Mouse (Mus musculus): ENCODE results near the gene Slc39a3. TPM values are rescaled to one million over a fixed set of nuclear protein-coding genes. Genes with fewer than 3 reads are reported as not detected.
A peak's percentile ranks its signal among the peaks of the same experiment; 100 is the strongest.

Gene Slc39a3
- polyA plus RNA-seq, 1 experiment from 2014 or later = 18.2 TPM

DNA sequence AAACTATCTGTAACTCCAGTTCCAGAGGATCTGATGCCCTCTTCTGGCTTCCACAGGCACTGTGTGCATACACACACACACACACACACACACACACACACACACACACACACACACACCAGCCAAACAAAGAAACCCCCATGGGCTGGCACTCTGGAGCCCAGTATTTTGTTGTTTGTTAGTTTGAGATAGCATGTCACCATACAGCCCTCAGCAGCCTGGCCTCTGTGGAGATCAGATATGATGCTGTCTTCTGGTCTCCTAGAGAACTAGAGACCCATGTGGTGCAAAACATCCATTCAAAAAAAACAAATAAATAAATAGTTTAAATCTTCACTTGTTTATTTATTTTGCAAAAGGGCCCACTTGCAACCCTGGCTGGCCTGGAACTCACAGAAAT, 9.0 kb downstream of the Slc39a3 start:
- peaks cover 13% of the 10 kb centered on the region for H3K27me3 ChIP-seq (ENCODE audit: control insufficient read depth, insufficient read depth, low read length)
- no peak overlapping the region for H3K4me3 ChIP-seq (replicated peaks; ENCODE audit: low read length)
- H3K9me3 ChIP-seq (replicated peaks; ENCODE audit: control insufficient read depth, low read length) = no peaks in the 10 kb centered on the region
- peaks cover 6% of the 10 kb centered on the region; the same call in 1 of the 2 replicates for H3K36me3 ChIP-seq (ENCODE audit: control insufficient read depth, insufficient read depth, low read length)
- no peak overlapping the region for H3K4me2 ChIP-seq (ENCODE audit: low read depth, low read length)
- H3K4me1 ChIP-seq (ENCODE audit: control insufficient read depth, insufficient read depth, low read length) = peaks cover 5% of the 10 kb centered on the region
- H3K9ac ChIP-seq (ENCODE audit: low read length) = no peak overlapping the region
- H3K27ac ChIP-seq (ENCODE audit: low read length) = no peak overlapping the region
- ATAC-seq (ENCODE audit: insufficient read depth, low FRiP score) = no peak

DNA sequence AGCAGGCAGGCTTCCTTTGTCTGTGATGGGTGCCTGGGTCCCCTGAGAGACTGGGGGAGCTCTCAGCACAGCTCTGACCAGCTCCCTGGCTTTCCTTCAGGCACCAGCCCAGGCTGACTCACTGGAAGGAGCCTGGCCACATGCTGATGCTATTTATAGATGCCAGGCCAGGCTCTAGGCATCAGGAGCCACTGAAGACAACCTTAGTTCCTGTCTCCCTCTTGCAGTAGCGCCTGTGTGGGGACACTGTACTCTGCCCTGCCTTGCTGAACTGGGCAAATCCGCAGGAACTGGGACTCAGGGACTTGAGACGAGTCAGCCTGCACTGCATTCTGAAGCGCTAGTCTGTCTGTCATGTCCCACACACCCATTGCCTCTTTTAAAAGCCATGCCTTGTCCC, 9.9 kb downstream of the Slc39a3 start:
- ATAC-seq (ENCODE audit: insufficient read depth, low FRiP score) = no peak
- peaks cover 19% of the 10 kb centered on the region for H3K27me3 ChIP-seq (ENCODE audit: control insufficient read depth, insufficient read depth, low read length)
- peaks cover 6% of the 10 kb centered on the region; the same call in 1 of the 2 replicates for H3K36me3 ChIP-seq (ENCODE audit: control insufficient read depth, insufficient read depth, low read length)
- no peak overlapping the region for H3K4me2 ChIP-seq (ENCODE audit: low read depth, low read length)
- H3K27ac ChIP-seq (ENCODE audit: low read length) = no peak overlapping the region
- peaks cover 5% of the 10 kb centered on the region for H3K4me1 ChIP-seq (ENCODE audit: control insufficient read depth, insufficient read depth, low read length)
- H3K9ac ChIP-seq (ENCODE audit: low read length) = 0 out of 2 replicates have a peak overlapping the region, but pooled peaks have one; percentile 8
- WGBS = 62% methylated on average over 4 of the region's 4 CpGs
- H3K4me3 ChIP-seq (replicated peaks; ENCODE audit: low read length) = no peak overlapping the region
- no peaks in the 10 kb centered on the region for H3K9me3 ChIP-seq (replicated peaks; ENCODE audit: control insufficient read depth, low read length)

DNA sequence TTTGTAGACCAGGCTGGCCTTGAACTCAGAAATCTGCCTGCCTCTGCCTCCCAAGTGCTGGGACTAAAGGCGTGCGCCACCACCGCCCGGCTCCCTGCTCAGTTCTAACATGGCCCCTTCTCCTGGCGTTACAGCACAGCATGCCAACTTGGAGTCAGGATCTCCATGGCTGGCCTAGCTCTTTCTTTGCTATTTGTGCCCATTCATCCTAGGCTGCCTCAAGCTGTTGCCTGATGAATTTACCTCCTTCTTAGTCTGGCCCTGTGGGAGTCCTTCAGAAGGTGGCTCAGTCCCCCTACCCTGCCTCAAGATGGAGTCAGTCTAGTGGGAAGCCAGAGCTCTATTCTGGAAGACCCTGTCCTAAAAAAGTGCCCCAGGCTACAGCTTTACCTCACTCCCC, 10.4 kb downstream of the Slc39a3 start:
- Histone ChIP-seq H3K4me3 (replicated peaks; ENCODE audit: low read length) (no peak overlapping the region), H3K9me3 (replicated peaks; ENCODE audit: control insufficient read depth, low read length) (no peaks in the 10 kb centered on the region), H3K27me3 (ENCODE audit: control insufficient read depth, insufficient read depth, low read length) (peaks cover 24% of the 10 kb centered on the region), H3K4me2 (ENCODE audit: low read depth, low read length) (no peak overlapping the region), H3K4me1 (ENCODE audit: control insufficient read depth, insufficient read depth, low read length) (peaks cover 5% of the 10 kb centered on the region), H3K9ac (ENCODE audit: low read length) (no peak overlapping the region), H3K27ac (ENCODE audit: low read length) (no peak overlapping the region), H3K36me3 (ENCODE audit: control insufficient read depth, insufficient read depth, low read length) (peaks cover 6% of the 10 kb centered on the region; the same call in 1 of the 2 replicates)
- no peak for ATAC-seq (ENCODE audit: insufficient read depth, low FRiP score)
- 87% methylated on average over 5 of the region's 5 CpGs for WGBS

DNA sequence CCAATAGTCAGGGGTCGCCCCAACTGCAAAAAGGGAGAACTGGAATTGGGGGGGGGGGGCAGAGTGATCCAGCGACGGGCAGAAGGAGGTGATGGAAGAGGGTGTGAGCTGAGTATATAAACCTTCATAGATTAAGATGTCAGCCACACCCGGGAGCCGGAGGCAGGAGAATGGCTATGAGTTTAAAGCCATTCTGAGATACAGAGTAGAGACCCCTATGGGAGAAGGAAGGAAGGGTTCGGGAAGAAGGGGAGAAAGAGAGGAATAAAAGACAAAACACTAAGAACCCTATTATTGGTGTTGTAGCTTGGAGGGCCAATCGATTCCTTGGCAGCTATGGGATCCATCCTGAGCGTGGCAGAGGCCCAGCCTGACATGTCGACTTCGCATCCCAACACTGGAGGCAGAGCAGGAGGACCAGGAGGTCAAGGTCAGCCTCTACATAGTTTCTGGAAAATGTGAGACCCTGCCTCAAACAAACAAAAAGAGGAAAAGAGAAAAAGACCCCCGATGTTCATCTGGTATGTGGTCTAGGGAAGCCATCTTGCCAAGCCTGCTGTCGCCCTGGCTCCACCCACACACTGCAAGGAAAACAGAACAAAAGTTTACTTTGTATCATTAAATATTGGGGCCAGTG, 11.5 kb downstream of the Slc39a3 start, which contains the start of gene Diras1:
Diras1 (minus strand) TSS at position 24 of the 637 bp plus-strand sequence.
- H3K27ac ChIP-seq (ENCODE audit: low read length) = no peak within 1 kb of the TSS
- no peak for ATAC-seq (ENCODE audit: insufficient read depth, low FRiP score)
- H3K4me3 ChIP-seq (replicated peaks; ENCODE audit: low read length) = peak within 1 kb of the TSS; percentile 33
- H3K9me3 ChIP-seq (replicated peaks; ENCODE audit: control insufficient read depth, low read length) = no peaks in the 10 kb centered on the region
- H3K27me3 ChIP-seq (ENCODE audit: control insufficient read depth, insufficient read depth, low read length) = peaks cover 24% of the 10 kb centered on the region
- H3K9ac ChIP-seq (ENCODE audit: low read length) = peak within 1 kb of the TSS; percentile 56
- H3K36me3 ChIP-seq (ENCODE audit: control insufficient read depth, insufficient read depth, low read length) = no peaks in the 10 kb centered on the region
- peaks cover 5% of the 10 kb centered on the region for H3K4me1 ChIP-seq (ENCODE audit: control insufficient read depth, insufficient read depth, low read length)
- WGBS = 39% methylated on average over 12 of the region's 12 CpGs
- H3K4me2 ChIP-seq (ENCODE audit: low read depth, low read length) = peak within 1 kb of the TSS; percentile 48

DNA sequence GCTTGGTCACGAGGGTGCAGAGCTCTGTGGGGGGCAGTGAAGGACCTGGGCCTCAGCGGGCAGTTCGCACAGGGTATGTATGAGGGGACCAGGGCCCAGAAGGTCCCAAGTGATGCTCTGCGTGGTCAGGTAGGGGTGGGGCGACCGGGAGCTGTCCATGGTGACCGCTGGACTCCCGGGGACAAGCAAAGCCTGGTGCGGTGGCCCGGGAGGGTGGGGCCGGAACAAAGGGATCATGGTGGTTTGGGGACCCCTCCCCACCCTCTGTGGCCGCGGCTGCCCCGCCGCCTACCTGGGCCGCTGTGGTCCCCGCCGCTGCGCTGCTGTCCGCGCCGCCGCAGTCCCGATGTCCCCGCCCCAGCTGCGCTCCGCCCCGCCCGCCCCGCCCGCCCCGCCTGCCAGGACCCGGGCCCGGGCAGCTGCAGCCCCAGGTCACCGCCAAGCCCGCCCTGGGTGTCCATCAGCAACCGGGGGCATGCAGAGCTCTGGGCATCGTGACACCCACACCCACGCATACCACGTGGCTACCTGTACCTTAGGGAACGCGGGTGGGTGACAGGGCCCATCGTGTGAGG, 12.1 kb downstream of the Slc39a3 start:
- Histone ChIP-seq H3K4me1 (ENCODE audit: control insufficient read depth, insufficient read depth, low read length) (peaks cover 5% of the 10 kb centered on the region), H3K4me2 (ENCODE audit: low read depth, low read length) (peak overlapping the region; percentile 48), H3K9ac (ENCODE audit: low read length) (peak overlapping the region; percentile 56), H3K9me3 (replicated peaks; ENCODE audit: control insufficient read depth, low read length) (no peaks in the 10 kb centered on the region), H3K4me3 (replicated peaks; ENCODE audit: low read length) (peak overlapping the region; percentile 33), H3K36me3 (ENCODE audit: control insufficient read depth, insufficient read depth, low read length) (no peaks in the 10 kb centered on the region), H3K27ac (ENCODE audit: low read length) (no peak overlapping the region), H3K27me3 (ENCODE audit: control insufficient read depth, insufficient read depth, low read length) (peaks cover 24% of the 10 kb centered on the region)
- ATAC-seq (ENCODE audit: insufficient read depth, low FRiP score) = no peak
- WGBS = 2% methylated on average over 22 of the region's 43 CpGs

DNA sequence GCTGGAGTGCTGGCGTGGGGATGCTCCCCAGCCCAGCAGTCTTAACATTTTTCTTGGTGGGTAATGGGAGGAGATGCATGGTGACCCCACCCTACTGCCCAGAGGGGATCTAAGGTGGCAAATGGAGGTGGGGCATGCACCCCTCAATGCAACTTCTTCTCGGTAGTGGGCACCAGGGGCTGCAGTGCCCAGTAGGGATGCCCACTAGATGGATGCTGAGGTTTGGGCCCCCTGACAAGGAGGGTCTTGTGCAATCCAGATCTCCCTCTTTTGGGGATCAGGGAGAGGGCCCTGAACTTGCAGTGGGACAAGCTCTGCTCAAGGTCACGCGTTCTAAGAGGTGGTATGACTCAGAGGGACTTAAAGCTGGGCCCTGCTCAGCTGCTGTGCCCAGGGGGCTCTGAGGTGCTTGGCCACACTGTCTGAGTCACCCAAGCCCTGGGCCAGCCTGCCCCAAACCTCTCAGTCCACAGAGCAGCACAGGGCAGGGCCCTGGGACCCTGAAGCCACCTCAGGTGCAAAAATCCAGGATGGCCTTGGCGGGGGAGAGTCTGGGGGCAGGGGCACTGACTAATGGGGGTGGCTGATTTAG, 12.8 kb downstream of the Slc39a3 start:
- no peaks in the 10 kb centered on the region for H3K36me3 ChIP-seq (ENCODE audit: control insufficient read depth, insufficient read depth, low read length)
- peaks cover 5% of the 10 kb centered on the region for H3K4me1 ChIP-seq (ENCODE audit: control insufficient read depth, insufficient read depth, low read length)
- peak overlapping the region; percentile 48; the same call in 1 of the 2 replicates for H3K4me2 ChIP-seq (ENCODE audit: low read depth, low read length)
- H3K27ac ChIP-seq (ENCODE audit: low read length) = no peak overlapping the region
- H3K9me3 ChIP-seq (replicated peaks; ENCODE audit: control insufficient read depth, low read length) = no peaks in the 10 kb centered on the region
- WGBS = 70% methylated on average over 5 of the region's 5 CpGs
- H3K4me3 ChIP-seq (replicated peaks; ENCODE audit: low read length) = no peak overlapping the region
- no peak for ATAC-seq (ENCODE audit: insufficient read depth, low FRiP score)
- no peak overlapping the region for H3K9ac ChIP-seq (ENCODE audit: low read length)
- H3K27me3 ChIP-seq (ENCODE audit: control insufficient read depth, insufficient read depth, low read length) = peaks cover 24% of the 10 kb centered on the region

DNA sequence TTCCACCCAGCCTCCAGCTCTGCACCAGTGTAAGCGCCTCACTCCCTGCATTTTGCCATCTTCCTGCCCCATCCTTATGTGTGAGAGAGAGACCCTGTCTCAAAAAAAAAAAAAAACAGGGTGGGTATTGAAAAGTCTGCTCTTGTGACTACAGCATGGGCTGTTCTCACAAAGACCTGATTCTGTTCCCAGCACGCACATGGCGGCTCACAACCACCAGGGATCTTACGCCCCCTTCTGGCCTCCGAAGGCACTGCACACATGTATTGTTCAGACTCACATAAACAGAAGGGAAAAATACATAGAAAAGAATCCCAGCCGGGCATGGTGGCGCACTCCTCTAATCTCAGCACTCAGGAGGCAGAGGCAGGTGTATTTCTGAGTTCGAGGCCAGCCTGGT, 14.5 kb downstream of the Slc39a3 start:
- Histone ChIP-seq H3K27me3 (ENCODE audit: control insufficient read depth, insufficient read depth, low read length) (peaks cover 24% of the 10 kb centered on the region), H3K36me3 (ENCODE audit: control insufficient read depth, insufficient read depth, low read length) (no peaks in the 10 kb centered on the region), H3K4me3 (replicated peaks; ENCODE audit: low read length) (no peak overlapping the region), H3K9me3 (replicated peaks; ENCODE audit: control insufficient read depth, low read length) (no peaks in the 10 kb centered on the region), H3K27ac (ENCODE audit: low read length) (no peak overlapping the region), H3K4me2 (ENCODE audit: low read depth, low read length) (no peak overlapping the region), H3K9ac (ENCODE audit: low read length) (no peak overlapping the region), H3K4me1 (ENCODE audit: control insufficient read depth, insufficient read depth, low read length) (peaks cover 5% of the 10 kb centered on the region)
- 61% methylated on average over 8 of the region's 8 CpGs for WGBS
- ATAC-seq (ENCODE audit: insufficient read depth, low FRiP score) = no peak

DNA sequence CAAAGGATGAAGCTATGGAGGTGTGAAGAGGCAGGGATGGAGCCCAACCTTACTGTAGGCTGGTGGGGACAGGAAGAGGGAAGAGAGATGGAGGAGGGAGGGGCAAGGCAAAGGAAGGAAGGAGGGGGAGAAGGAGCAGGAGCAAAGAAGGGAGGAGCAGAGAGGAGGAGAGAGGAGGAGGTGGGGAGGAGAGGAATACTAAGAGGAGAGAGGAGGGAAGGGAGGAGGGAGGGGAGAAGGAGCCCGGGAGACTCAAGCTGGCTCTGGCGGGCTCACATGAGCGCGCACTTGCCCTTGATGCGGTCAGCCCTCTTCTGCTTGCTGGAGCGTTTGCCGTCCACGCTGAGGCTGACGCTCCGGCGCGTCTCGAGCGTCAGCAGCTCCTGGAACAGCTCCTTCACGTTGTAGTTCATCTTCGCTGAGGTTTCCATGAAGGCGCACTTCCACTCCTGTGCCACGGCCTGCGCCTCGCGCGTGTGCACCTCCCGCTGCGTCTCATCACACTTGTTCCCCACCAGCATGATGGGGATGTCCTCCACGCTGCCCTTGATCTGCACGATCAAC, 15.6 kb downstream of the Slc39a3 start:
- Histone ChIP-seq H3K27me3 (ENCODE audit: control insufficient read depth, insufficient read depth, low read length) (peaks cover 24% of the 10 kb centered on the region), H3K27ac (ENCODE audit: low read length) (no peak overlapping the region), H3K9me3 (replicated peaks; ENCODE audit: control insufficient read depth, low read length) (no peaks in the 10 kb centered on the region), H3K4me1 (ENCODE audit: control insufficient read depth, insufficient read depth, low read length) (peaks cover 5% of the 10 kb centered on the region), H3K4me2 (ENCODE audit: low read depth, low read length) (no peak overlapping the region), H3K36me3 (ENCODE audit: control insufficient read depth, insufficient read depth, low read length) (no peaks in the 10 kb centered on the region), H3K4me3 (replicated peaks; ENCODE audit: low read length) (no peak overlapping the region), H3K9ac (ENCODE audit: low read length) (no peak overlapping the region)
- no peak for ATAC-seq (ENCODE audit: insufficient read depth, low FRiP score)
- 8% methylated on average over 26 of the region's 26 CpGs for WGBS

DNA sequence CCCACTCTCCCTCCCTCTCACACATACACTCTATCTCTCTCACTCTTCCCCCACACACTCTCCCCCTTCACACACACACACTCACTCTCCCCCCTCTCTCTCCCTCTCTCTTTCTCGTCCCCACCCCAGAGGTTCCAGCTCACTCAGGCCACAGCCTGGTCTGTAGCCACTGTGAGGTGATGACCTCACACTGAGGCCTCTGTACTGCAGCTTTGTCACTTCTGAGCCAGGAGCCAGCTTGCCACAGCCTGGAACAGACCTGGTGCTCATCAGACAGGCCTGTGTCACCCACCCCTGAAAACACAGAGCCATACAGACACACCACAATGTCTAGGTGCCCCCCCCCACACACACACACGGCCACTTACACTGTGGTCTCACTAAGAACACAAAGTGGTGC, 17.0 kb downstream of the Slc39a3 start:
- Histone ChIP-seq H3K4me2 (ENCODE audit: low read depth, low read length) (no peak overlapping the region), H3K9me3 (replicated peaks; ENCODE audit: control insufficient read depth, low read length) (no peaks in the 10 kb centered on the region), H3K4me1 (ENCODE audit: control insufficient read depth, insufficient read depth, low read length) (peaks cover 3% of the 10 kb centered on the region), H3K4me3 (replicated peaks; ENCODE audit: low read length) (no peak overlapping the region), H3K27me3 (ENCODE audit: control insufficient read depth, insufficient read depth, low read length) (peaks cover 22% of the 10 kb centered on the region), H3K27ac (ENCODE audit: low read length) (no peak overlapping the region), H3K9ac (ENCODE audit: low read length) (no peak overlapping the region), H3K36me3 (ENCODE audit: control insufficient read depth, insufficient read depth, low read length) (no peaks in the 10 kb centered on the region)
- WGBS = 46% methylated on average over 2 of the region's 2 CpGs
- no peak for ATAC-seq (ENCODE audit: insufficient read depth, low FRiP score)

Measured in stomach, embryonic 16.5 days (tissue).